Mouse (Mus musculus) olfactory bulb, adult 2 months (tissue): ENCODE results near the gene Pde3a.

ENCODE experiments used
- CTCF ChIP-seq: fragments of 200-500 bp; IDR thresholded peaks from 2 replicates; pipeline ENCODE4 v1.5.1; 2012; ENCODE audit warnings: low read depth, mild to moderate bottlenecking, low read length, moderate library complexity; ENCODE audit not compliant: insufficient read depth
- POLR2A ChIP-seq: fragments of 200-500 bp; IDR thresholded peaks from 2 replicates; pipeline ENCODE4 v1.6.1; 2012; ENCODE audit warnings: mild to moderate bottlenecking, low read depth, low read length, moderate library complexity; ENCODE audit not compliant: insufficient read depth

- TF ChIP-seq CTCF: no peak
- no peak for TF ChIP-seq POLR2A
Measured at GRCm38 (mm10) chr6:141336438-141336837, 87.4 kb downstream of the Pde3a start.
